Mouse (Mus musculus): Measurements from ENCODE around the gene Krt23.

DNA sequence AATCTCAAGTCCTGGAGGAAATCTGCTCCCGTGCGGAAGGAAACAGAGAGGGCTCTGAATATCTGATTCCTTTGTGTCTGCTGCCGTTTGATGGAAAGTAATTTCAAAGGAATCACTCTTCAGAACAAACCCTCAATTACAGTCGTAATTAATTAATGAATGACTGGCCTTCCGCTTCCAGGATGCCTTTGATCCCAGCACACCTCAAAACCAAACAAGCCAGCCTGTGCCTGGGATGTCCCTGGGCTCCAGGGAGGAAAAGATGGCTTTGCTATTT lies 575 bp upstream of the Krt23 start:
- no peak for TF ChIP-seq CTCF (IDR thresholded peaks at IDR 0.05; ENCODE audit: borderline replicate concordance, insufficient read depth, low read length)
- TF ChIP-seq POLR2A (IDR thresholded peaks at IDR 0.05; ENCODE audit: low read depth, low read length), result no peak

All from embryonic fibroblast, embryonic 13.5 days (primary cell).